Mouse (Mus musculus): ENCODE data around the gene Dpp6.
"Not testable (repeated sequence)": the region's sequence is repeated elsewhere in the genome, so short reads cannot be mapped to it uniquely, and the experiment has no call there.

Gene Dpp6

DNA sequence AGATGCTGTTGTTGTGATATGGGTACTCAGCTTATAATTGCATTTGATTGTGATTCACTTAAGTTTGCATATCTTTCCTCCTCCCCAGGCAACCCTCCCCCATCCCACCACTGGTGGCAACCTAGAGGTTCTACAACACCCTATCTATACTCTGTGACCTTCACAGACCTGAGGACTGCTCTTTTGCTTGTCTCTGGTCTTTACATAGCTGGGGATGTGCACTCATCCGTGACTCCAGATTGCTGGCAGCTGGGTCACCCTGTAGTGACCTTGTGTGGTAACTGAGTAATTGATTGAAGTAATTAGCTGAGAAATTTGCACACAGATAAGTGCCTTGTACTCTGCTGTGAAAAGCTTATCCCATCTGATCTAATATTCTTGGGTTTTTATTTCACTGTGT, 669.1 kb downstream of the Dpp6 start:
- DNase-seq (ENCODE audit: low spot score in 2 of 2) = no peak

DNA sequence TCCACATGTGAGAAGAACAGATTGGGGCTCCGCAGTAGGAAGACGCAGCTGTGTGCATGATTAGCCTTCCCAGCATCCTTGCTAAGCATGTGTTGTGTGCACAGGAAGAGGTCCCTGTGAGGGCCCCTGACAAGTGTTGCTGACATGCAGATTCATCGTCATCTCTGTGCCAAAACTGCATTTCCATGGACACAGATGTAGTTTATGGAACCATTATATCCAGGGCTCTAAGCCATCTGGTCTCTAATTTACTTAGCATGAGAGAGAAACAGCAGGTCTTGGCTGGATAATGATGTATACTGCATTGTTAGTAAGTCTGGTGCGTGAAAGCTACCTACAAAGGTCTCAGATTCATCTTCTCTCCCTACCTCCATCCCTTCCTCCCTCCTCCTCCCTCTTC, 673.9 kb downstream of the Dpp6 start:
- no peak for DNase-seq (ENCODE audit: low spot score in 2 of 2)

DNA sequence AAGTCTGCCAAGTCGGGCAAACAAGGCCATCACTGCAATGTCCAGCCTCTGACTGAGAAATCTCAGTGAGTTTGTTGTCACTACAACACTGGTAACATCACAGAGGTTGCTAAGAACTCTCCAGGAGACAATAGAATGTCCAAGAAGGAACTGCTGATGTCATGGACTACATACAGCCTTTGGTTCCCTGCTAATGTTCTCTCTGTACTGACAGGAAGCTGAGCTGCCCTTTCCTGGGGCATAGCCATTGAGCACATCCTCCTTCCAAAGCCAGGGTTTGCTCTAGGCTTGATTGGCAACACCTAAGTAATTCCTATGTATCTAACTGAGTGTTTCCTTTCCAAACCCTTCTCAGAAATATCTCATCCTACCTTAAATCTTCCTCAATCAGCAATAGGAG, 684.3 kb downstream of the Dpp6 start, which contains the start of gene Speer4b:
TSS of gene Speer4b (minus strand) at position 101 of the 400 bp plus-strand sequence.
- DNase-seq (ENCODE audit: low spot score in 2 of 2) = not testable (repeated sequence)

DNA sequence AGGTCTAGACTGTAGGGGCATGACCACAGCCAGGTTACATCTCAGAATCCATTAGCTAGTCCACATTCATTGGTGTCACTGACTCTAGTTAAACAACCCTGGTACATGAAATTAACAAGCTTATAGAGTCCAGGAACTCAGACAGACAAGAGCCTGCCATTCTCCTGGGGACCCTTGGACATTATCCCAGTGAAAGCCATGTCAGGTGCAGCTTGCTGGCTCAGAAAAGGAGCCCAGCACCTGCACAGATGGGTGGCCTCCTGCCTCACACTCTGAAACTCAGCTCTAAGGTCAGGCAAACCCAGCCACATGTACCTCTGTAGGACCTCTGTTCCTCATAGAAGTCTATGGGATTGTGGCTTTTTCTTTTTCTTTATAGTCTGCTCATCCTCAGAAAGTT, 701.7 kb downstream of the Dpp6 start:
- no peak for DNase-seq (ENCODE audit: low spot score in 2 of 2)

DNA sequence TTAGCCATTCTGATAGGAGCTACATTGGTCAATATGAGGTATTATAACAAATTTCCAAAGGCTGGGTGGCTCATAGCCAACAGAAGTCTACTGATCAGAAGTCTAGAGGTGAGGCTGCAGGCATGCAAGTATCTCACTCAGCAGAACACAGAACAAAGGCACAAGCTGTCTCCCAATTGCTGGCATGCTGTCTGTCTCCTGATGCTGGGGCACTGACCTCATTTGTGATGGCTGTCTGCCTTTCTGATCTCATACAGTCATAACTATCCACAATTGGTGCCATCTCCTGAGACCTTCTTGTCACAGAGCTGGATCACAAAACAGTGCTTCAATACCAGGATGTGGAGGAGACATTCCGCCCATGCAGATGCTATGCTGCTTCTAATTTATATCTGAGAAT, 709.9 kb downstream of the Dpp6 start:
- no peak for DNase-seq (ENCODE audit: low spot score in 2 of 2)

DNA sequence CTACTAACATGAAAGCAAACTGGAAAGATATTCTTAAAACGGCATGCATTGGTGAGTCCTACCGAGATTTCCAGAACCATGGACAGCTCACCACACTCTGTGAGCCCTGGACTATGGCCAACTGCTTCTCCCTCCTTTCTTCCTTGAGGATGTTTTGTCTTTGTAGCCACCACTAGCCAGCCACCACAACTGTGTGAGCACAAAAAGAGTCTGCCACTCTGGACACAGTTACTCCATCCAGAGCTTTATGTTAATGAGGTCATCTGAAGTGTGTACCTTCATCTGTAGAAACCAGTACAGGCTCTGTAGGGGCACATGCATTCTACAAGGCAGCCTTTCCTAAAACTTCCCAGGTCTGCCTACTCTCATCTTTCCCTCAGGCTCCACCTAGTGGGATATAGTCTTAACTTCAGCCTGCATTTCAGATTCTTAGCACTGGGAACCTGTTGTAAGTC, 727.8 kb downstream of the Dpp6 start:
- DNase-seq (ENCODE audit: low spot score in 2 of 2) = no peak

DNA sequence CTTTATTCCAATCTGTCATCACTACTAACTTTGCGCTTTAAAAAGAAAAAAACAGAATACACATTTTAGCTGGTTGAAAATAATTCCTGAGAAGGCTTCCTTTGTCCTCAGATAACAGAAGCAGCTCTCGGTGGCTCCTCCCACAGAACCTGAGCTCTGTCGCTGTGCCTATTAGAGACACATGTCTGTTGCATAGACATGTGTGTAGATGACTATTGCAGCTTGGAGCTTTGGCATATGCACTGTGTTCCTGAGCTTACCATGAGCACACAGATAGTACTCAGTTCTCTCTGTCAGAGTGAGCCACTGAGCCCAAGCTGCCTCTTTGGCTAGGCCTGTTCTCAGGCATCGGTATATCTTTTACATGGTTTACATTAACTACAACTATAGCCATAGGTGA, 732.3 kb downstream of the Dpp6 start:
- no peak for DNase-seq (ENCODE audit: low spot score in 2 of 2)

DNA sequence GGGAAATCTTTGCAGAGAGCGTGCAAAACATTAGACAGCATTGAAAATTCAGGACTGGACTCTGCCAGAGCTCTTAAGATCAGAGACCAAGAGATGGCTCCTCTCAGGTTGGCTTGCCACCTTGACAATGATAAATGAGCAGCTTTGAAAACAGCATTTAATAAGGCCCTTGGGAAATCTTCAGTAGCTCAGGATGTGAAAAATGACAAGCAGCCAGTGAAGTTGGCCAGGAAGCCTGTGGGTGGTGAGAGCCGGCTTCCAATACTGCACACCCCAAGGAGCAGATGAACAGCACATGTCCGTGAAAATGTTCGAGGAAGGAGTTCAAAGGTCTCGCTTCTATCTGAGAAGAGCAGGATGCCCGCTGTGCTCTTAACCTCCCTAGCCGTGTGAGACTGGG, 748.7 kb downstream of the Dpp6 start:
- no peak for DNase-seq (ENCODE audit: low spot score in 2 of 2)

DNA sequence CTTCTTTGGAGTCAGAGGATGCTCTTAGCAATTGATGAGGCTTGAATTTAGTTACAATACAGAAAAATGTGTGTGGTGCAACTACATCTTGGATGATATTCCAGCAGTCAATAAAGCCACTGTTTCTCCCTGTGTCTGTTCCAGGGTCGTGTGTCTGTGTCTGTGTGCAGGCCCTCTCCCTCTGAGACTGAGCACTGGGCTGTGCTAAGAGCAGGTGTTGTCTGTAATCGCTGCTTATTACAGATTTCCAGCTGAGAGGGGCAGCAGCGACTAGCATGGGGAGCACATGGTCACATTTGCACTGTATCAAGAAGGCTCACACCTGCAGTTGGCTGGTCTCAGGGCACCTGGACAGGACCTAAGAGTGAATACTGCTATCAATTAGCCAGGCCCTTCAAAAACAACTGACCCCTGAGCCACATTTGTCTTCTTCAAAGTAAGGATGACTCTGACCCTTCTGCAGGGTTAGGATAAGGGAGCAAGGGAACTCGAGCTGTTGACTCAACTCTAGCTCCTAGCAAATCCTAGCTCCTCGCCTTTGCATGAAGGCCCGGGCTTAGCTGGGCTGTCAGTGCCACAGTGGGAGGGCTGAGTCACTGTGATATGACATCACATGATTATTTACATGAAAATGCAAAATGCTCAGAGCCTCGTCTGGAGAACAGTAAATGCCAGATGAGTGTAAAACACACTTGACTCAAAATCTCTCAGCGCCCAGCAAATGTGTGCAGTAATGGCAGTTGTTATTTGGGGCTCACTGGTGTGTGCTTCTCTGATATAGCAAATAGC, 771.2 kb downstream of the Dpp6 start:
- no peak for DNase-seq (ENCODE audit: low spot score in 2 of 2)

DNA sequence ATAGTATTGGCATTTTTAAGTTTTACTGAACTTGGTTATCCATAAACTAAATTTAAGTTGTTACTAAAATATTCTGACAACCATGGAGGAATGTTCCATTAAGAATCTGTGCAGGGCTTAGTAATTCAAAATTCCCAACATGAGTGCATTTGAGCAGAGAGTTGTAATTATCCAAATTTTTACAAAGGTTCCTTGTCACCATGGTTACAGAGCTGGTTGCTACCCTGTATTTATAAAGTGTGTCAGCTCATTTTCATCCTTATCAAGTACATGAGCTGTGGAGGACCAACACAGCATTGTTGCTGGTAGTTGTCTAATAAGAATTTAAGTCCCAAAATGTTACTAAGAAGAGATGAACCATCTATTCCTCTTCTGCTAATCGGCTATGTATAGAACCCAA, 787.1 kb downstream of the Dpp6 start:
- no peak for DNase-seq (ENCODE audit: low spot score in 2 of 2)

DNA sequence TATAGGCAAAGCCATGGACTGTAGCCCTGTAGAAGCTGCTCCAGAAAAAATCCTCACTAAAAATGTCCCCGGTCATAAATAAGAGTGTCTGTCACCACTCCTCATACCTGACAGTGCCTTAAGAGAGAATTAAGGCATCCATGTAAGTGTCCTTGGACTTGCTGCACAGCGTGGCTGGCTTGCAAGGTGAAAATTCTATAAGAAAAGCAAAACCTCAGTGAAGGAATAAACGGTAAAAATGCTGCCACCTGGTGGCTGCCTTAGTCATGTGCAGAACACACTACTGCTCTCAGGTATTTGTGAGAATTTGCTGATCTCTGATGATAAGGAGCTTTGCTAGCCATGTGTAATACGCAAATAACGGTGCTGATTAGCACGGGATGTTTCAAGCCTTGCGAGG, 798.8 kb downstream of the Dpp6 start:
- peak; percentile 3 to 5 for DNase-seq (ENCODE audit: low spot score in 2 of 2)

DNA sequence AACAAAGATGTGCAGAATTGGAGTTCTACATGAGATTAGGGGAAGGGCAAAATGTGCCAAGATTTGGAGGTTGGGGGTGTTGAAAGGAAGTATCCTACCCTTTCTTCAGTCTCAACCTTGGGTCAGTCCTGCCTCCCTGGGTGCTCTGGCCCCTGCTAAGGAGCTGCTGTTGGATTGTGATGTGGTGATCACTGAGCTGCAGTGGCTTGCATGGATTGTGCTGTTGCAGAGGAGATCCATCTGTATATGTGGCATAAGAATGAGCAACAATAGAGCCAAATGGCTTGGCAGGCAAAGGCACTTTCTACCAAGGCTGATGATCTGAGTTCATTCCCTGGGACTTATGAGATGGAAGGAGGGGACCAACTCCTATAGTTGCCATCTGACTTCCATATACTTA, 804.8 kb downstream of the Dpp6 start:
- no peak for DNase-seq (ENCODE audit: low spot score in 2 of 2)

DNA sequence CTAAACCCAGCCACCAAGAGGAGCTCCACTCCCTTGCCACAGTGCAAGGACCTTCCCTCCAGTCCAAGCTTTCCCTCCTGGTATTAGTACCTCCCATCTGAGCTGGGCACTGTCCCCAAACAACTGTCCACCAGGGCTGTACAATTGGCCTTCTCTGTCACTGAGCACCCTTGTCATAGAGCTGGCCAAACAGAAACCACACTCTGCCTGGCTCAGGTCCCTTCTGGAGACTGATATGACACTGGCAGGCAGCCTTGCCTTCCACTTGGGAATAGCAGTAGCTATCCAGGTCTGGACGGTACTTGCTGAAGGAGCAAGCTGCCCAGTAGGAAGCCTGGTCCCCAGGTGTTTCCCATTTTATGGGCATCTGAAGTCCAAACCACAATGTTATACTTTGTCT, 806.9 kb downstream of the Dpp6 start:
- DNase-seq (ENCODE audit: low spot score in 2 of 2) = no peak

DNA sequence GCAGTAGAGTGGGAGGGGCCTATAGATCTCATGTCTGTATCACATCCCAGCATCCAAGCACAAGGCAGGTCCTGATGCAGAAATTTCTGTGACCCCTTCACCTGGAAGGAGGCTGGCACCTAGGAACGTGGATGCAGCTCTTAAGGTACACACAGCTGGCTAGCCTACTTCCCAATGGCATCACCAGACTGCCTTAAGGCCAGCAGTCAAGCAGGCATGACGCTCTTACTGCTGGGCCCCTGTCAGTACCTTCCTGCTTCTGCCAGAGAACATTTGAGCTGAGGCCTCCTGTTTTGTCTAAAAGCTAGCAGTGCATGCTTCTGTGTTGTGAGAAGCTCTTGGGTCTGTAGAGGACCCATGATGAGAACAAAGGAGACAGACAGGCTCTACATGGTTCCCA, 815.1 kb downstream of the Dpp6 start:
- DNase-seq (ENCODE audit: low spot score in 2 of 2) = no peak

DNA sequence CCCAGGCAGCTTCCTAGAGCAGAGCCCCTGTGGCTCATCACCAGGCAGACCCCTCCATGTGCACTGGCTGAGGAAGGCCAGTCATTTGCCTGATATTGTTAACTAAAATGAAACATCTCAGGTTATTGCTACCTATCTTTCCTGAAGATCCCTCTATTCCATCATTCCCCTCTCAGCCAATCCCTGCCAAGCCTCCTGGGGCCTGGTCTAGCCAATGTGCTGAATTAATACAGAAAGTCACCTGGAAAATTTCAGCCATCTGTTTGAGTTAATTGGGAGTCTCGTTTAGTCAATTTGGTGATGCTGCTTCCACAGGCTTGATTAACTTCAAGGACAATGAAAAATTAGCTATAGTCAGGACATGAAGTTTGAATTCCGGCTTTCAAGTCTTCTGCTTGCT, 818.9 kb downstream of the Dpp6 start:
- no peak for DNase-seq (ENCODE audit: low spot score in 2 of 2)

DNA sequence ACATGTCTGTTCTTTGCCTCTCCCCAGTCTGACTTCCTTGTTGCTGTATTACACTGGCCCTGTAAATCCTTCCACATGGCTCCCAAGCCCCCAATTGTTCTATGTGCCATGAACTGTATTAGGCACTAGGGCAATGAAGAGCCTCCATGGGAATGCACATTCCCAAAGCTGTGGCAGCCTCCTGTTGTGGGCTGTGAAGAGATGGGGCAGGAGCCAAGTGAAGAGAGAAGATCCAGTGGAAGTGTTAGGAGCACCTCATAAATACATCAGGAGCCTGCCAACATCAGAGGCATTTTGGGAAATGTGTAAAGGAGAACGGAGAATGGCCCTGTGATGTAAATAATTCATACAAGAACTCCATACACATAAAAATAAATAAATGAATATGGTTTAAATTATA, 824.9 kb downstream of the Dpp6 start:
- no peak for DNase-seq (ENCODE audit: low spot score in 2 of 2)

DNA sequence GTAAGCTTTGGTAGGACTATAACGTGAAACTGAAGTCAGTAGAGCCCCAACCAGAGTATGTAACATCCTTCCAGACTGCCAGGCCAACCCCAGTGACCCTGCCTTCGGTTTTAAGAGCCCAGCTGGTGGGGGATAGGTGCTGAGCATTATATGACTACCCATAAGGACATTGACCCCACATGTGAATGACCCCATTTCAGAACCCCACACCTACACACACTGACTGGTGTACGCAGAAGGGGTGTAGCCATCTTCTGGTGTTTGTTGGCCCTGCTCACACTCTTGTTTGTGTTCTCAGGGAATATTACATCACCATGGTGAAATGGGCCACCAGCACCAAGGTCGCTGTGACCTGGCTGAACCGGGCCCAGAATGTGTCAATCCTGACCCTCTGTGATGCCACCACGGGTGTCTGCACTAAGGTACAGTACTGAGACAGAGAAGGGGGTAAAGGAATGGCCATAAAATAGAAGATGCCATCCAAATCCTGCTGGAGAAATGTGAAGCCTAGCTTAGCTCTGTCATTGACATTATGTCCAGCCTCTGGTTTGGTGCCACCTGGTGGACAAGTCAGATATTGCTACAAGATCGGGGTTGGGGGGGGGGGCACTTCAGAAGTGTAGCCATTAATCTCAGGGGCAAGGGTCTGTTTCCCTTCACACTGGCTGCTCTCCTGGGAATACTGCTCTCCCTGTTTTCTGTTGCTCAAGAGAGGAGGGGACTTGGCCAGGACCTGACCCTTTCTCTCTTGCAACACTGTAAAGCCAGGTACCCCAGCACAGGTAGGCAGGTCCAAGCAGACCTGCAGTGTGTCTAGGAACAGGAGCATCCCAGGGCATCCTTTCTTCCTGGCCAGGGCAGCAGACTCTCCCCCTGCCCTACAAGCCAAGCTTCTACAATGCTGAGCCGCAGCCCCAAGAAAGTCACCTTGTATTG, 835.1 kb downstream of the Dpp6 start:
- DNase-seq (ENCODE audit: low spot score in 2 of 2) = no peak

DNA sequence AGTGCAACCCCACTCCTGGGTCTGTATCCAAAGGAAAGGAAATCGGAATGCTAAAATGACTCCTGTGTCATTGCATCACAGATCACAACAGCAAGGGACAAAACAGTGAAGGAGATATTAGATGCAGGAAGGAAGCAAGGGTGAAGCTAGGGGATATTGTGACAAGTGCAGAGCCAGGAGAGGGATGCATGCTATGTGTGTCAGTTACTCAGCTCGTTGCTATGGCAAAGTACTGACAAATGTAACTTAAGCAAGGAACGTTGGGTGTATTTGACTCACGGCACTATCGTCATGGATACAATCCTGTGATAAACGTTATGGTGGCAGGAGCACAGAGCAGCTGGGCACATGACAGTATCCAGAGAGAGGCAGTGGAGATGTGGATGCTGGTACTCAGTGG, 839.1 kb downstream of the Dpp6 start:
- DNase-seq (ENCODE audit: low spot score in 2 of 2) = no peak

DNA sequence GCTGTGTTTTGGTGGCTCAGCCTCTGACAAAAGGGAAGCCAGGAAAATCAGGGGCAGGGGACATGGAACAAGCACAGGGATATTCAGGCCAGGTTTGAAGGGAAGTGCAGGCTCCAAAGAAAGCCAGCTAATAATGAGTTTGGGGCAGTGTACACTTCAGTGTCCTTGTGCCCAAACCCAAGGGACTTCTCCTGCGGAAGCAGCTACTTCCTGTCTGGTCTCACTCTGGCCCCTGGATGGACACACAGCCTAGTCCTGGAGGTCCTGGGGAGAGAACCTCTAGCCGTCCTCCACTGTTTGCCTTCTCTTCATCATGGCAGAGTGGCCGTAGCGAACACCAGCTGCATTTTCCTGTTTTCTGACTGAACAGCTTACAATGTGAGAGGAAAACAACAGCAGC, 840.7 kb downstream of the Dpp6 start:
- DNase-seq (ENCODE audit: low spot score in 2 of 2) = no peak

DNA sequence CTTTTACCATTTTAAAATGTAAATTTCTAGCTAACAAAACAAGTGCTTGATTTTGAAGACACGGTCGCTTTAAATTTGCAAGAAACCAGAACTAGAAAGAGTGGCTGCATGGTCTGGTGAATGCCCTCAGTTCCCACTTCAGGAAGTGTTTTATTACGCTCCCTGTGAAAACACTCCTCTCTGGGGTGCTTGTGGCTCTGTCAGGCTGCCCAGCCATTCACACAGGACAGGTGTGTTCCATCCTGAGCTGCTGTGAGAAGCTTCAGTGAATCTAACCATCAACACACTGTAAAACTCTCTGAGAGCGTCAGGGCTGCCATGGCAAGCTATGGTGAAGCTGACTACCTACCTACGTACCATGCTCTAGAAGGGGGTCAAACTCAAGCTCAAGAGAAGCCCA, 841.2 kb downstream of the Dpp6 start:
- no peak for DNase-seq (ENCODE audit: low spot score in 2 of 2)

DNA sequence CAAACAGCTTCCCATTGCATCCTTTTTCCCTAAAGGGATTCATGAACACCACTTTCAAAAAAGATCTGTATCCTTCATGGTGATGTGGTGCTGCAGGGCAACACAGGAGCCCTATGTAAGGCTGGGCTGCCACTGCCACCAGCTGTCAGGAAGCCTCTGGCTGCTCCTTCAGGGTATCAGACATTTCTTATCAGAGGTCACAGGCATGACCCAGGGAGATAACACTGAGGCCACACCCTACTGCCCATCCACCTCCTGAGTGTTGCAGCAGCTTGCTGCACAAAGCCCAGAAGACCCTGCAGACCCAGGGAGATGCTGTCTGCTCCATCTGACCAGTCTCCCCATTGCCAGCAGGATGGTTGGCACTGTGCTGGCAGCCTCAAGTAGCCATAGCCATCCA, 841.6 kb downstream of the Dpp6 start:
- no peak for DNase-seq (ENCODE audit: low spot score in 2 of 2)

DNA sequence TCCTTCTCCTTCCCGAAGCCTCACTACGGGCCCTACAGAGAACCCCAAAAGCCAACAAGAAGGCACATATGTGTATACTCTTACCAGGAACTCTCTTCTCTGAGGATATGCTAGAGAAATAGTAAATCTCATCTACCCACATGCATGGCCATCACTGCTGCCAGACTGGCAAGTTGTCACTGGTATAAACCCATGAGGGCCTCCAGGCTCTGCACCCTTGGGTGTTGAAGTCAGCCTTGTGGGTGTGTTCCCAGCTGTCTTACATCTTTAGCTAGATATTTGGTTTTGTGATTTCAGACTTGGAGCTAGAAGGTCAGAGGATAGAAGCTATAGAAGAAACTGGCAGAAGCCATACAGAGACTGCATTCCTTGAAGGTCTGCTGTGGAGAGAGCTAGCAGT, 842.0 kb downstream of the Dpp6 start:
- no peak for DNase-seq (ENCODE audit: low spot score in 2 of 2)

DNA sequence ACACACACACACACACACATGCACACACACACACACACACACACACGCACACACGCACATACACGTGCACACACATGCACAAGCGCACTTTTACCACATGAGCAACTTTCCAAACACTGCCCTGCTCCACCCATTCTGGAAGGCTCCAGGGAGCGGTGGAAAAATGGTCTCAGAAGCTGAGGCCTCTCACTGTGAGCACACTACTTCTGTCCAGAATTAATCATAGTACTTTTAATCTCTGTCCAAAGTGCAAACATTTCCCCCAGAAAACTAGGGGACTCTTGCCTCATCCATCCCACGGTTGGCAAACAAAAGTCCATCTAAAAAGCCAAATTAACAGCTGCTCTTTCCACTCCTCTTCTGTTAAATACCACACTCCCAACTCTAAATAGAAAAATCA, 842.8 kb downstream of the Dpp6 start:
- no peak for DNase-seq (ENCODE audit: low spot score in 2 of 2)

Measured in urinary bladder, postnatal 36 days (tissue).